Mouse (Mus musculus) liver, postnatal 0 days (tissue): ENCODE data around the gene Cyp2t4. TPM values are rescaled to one million over a fixed set of nuclear protein-coding genes. Genes with fewer than 3 reads are reported as not detected.

ENCODE experiments used
- ATAC-seq: fragments of 200-750 bp; cut with Nextera tagmentation; 2 replicates; pipeline ENCODE4 v1.8.0; 2017; ENCODE audit warnings: mild to moderate bottlenecking, moderate library complexity
- DNase-seq: peaks from one replicate; pipeline ENCODE4 v3.0.0-alpha.2; 2016
- H3K27ac ChIP-seq: fragments of 300-500 bp; sonication (generic); 2 replicates; pipeline ENCODE4 v1.5.1; 2014; ENCODE audit warnings: antibody characterized with exemption, moderate library complexity, mild to moderate bottlenecking, low read depth
- H3K27me3 ChIP-seq: fragments of 300-500 bp; sonication (generic); 2 replicates; pipeline ENCODE4 v1.6.1; 2014; ENCODE audit warnings: low read length, control low read depth, mixed read lengths; ENCODE audit not compliant: insufficient read depth
- H3K36me3 ChIP-seq: fragments of 300-500 bp; sonication (generic); replicated peaks from 2 replicates; pipeline ENCODE4 v1.6.1; 2014; ENCODE audit warnings: mild to moderate bottlenecking, control low read depth, low read length, moderate library complexity, mixed read lengths; ENCODE audit not compliant: insufficient read depth
- H3K4me1 ChIP-seq: fragments of 300-500 bp; sonication (generic); 2 replicates; pipeline ENCODE4 v1.6.1; 2014; ENCODE audit warnings: antibody characterized with exemption, mild to moderate bottlenecking, control low read depth; ENCODE audit not compliant: insufficient read depth
- H3K4me2 ChIP-seq: fragments of 300-500 bp; sonication (generic); 2 replicates; pipeline ENCODE4 v1.6.1; 2014; ENCODE audit warnings: low read depth, mild to moderate bottlenecking, low read length, moderate library complexity, mixed read lengths
- H3K4me3 ChIP-seq: fragments of 300-500 bp; sonication (generic); 2 replicates; pipeline ENCODE4 v1.5.1; 2014; ENCODE audit warnings: low read depth, low read length
- H3K9ac ChIP-seq: fragments of 300-500 bp; sonication (generic); replicated peaks from 2 replicates; pipeline ENCODE4 v1.6.1; 2014; ENCODE audit warnings: mild to moderate bottlenecking, moderate library complexity
- H3K9me3 ChIP-seq: fragments of 300-500 bp; sonication (generic); 2 replicates; pipeline ENCODE4 v1.6.1; 2016; ENCODE audit warnings: mild to moderate bottlenecking, control low read depth, low read length, mixed read lengths
- CTCF ChIP-seq: sonication (generic); IDR thresholded peaks from 2 replicates; pipeline ENCODE4 v1.5.1; 2016; ENCODE audit warnings: antibody characterized with exemption, low read depth
- EP300 ChIP-seq: IDR thresholded peaks from 2 replicates; pipeline ENCODE4 v1.6.1; 2016; ENCODE audit warnings: antibody characterized with exemption, low read depth, mild to moderate bottlenecking
- WGBS: fragments of 180-500 bp; shearing (Covaris S2); extraction: QIAGEN DNeasy Blood & Tissue Kit; methylation state at CpG from one replicate; pipeline ENCODE4 v1.1.7; 2014; ENCODE audit not compliant: insufficient replicate concordance; 5-methylcytosine and 5-hydroxymethylcytosine counted together
- microRNA counts: library from miRNA; unstranded; fragments of <30 nt; microRNA quantifications from one replicate; lab custom pipeline; 2015
- microRNA-seq: library from miRNA; unstranded; fragments of <30 nt; microRNA quantifications from one replicate; pipeline ENCODE4, GENCODE M21; 2016
- polyA plus RNA-seq: library from polyadenylated mRNA; unstranded; fragments of >200 nt; fragmentation: Nextera tagmentation; extraction: Ambion mirVana; gene quantifications from 2 replicates; pipeline ENCODE4 v1.2.1, GENCODE M21; 2015

Gene Cyp2t4
- polyA plus RNA-seq, 1 experiment from 2014 or later = not detected

GRCm38 (mm10) chr7:27195681-27196611 lies 42.4 kb downstream of the Cyp2t4 start, which contains the start of the genes BC024978 and Snrpa:
TSS of gene BC024978 (plus strand) at chr7:27195781.
TSS of gene Snrpa (minus strand) at chr7:27196271.
- WGBS = under 1% methylated on average over 64 of the region's 64 CpGs
- ATAC-seq (peak; percentile 98), DNase-seq (peak; percentile 94)
- H3K36me3 ChIP-seq = peaks cover 35% of the 10 kb centered on the region
- H3K4me3 ChIP-seq = peak within 1 kb of the TSS; percentile 73
- H3K9me3 ChIP-seq = no peaks in the 10 kb centered on the region
- peaks cover 18% of the 10 kb centered on the region for H3K4me1 ChIP-seq
- peak within 1 kb of the TSS; percentile 79 for H3K4me2 ChIP-seq
- H3K27me3 ChIP-seq = no peaks in the 10 kb centered on the region
- peak within 1 kb of the TSS; percentile 99 for H3K27ac ChIP-seq
- peak within 1 kb of the TSS; percentile 82 for H3K9ac ChIP-seq
- no peak for TF ChIP-seq CTCF
- peak; percentile 73 for TF ChIP-seq EP300

GRCm38 (mm10) chr7:27197136-27197535 lies 43.6 kb downstream of the Cyp2t4 start:
- TF ChIP-seq CTCF (no peak), EP300 (no peak)
- Histone ChIP-seq H3K4me3 (no peak overlapping the region), H3K9me3 (no peaks in the 10 kb centered on the region), H3K27me3 (no peaks in the 10 kb centered on the region), H3K27ac (0 out of 2 replicates have a peak overlapping the region, but pooled peaks have one; percentile 22), H3K4me2 (no peak overlapping the region), H3K4me1 (peaks cover 18% of the 10 kb centered on the region), H3K36me3 (peaks cover 23% of the 10 kb centered on the region), H3K9ac (no peak overlapping the region)
- WGBS = 78% methylated on average over 3 of the region's 3 CpGs
- DNase-seq (no peak), ATAC-seq (no peak)

GRCm38 (mm10) chr7:27197634-27198033 lies 44.1 kb downstream of the Cyp2t4 start:
- no peaks in the 10 kb centered on the region for H3K27me3 ChIP-seq
- TF ChIP-seq CTCF (no peak), EP300 (no peak)
- no peak overlapping the region for H3K9ac ChIP-seq
- no peaks in the 10 kb centered on the region for H3K9me3 ChIP-seq
- peak overlapping the region; percentile 22; the same call in 1 of the 2 replicates for H3K27ac ChIP-seq
- DNase-seq (no peak), ATAC-seq (no peak)
- WGBS = 80% methylated on average over 8 of the region's 8 CpGs
- H3K4me3 ChIP-seq = no peak overlapping the region
- peaks cover 18% of the 10 kb centered on the region for H3K4me1 ChIP-seq
- H3K4me2 ChIP-seq = no peak overlapping the region
- peaks cover 18% of the 10 kb centered on the region for H3K36me3 ChIP-seq

GRCm38 (mm10) chr7:27198355-27198754 lies 44.8 kb downstream of the Cyp2t4 start:
- no peak for DNase-seq
- no peaks in the 10 kb centered on the region for H3K9me3 ChIP-seq
- no peak for ATAC-seq
- no peak overlapping the region for H3K4me3 ChIP-seq
- H3K27ac ChIP-seq = 0 out of 2 replicates have a peak overlapping the region, but pooled peaks have one; percentile 22
- TF ChIP-seq CTCF (no peak), EP300 (no peak)
- H3K4me2 ChIP-seq = no peak overlapping the region
- H3K27me3 ChIP-seq = no peaks in the 10 kb centered on the region
- H3K4me1 ChIP-seq = peaks cover 18% of the 10 kb centered on the region
- H3K36me3 ChIP-seq = peaks cover 18% of the 10 kb centered on the region
- no peak overlapping the region for H3K9ac ChIP-seq

- ATAC-seq = no peak
- Histone ChIP-seq H3K27ac (no peak overlapping the region), H3K4me3 (no peak overlapping the region), H3K36me3 (peaks cover 16% of the 10 kb centered on the region), H3K9me3 (no peaks in the 10 kb centered on the region), H3K27me3 (no peaks in the 10 kb centered on the region), H3K4me1 (peaks cover 18% of the 10 kb centered on the region), H3K4me2 (no peak overlapping the region), H3K9ac (no peak overlapping the region)
- TF ChIP-seq EP300 = no peak
- no peak for TF ChIP-seq CTCF
- 77% methylated on average over 8 of the region's 8 CpGs for WGBS
- no peak for DNase-seq
These were observed 45.3 kb downstream of the Cyp2t4 start for GRCm38 (mm10) chr7:27198779-27199178.

- DNase-seq = no peak
- H3K27ac ChIP-seq = no peak overlapping the region
- 87% methylated on average over 8 of the region's 8 CpGs for WGBS
- H3K4me1 ChIP-seq = no peaks in the 10 kb centered on the region
- TF ChIP-seq CTCF (no peak), EP300 (no peak)
- ATAC-seq = no peak
- no peaks in the 10 kb centered on the region for H3K27me3 ChIP-seq
- no peak overlapping the region for H3K4me3 ChIP-seq
- H3K4me2 ChIP-seq = no peak overlapping the region
- peaks cover 20% of the 10 kb centered on the region for H3K36me3 ChIP-seq
- H3K9me3 ChIP-seq = no peaks in the 10 kb centered on the region
- H3K9ac ChIP-seq = no peak overlapping the region
These were observed 50.4 kb downstream of the Cyp2t4 start for GRCm38 (mm10) chr7:27203730-27204449.

MicroRNA genes within 50 kb of the gene (microRNA counts, 519-probe panel; counts per million panel counts)
- microRNA mmu-miR-1191 (lab: Ali Mortazavi, UCI) = not detected

Small RNA genes within 50 kb of the gene (microRNA-seq; reads per million reads assigned to microRNA genes)
- gene Mir1191 = 10.5 reads per million, percentile 19 among the genes with 10 or more reads in this experiment
- gene Mir3101 = not detected

Other genes starting within 250 kb of the Cyp2t4 start
- gene Cyp2a22, start 214.3 kb upstream of the Cyp2t4 start, polyA plus RNA-seq = 19.3 and 19.6 TPM in 2 replicates
- gene Cyp2a12, start 124.6 kb upstream of the Cyp2t4 start, polyA plus RNA-seq = 70.2 and 81.9 TPM in 2 replicates
- 59.6 and 67.8 TPM in 2 replicates for gene Cyp2f2, start 33.8 kb upstream of the Cyp2t4 start, polyA plus RNA-seq
- gene Egln2, start 13.1 kb downstream of the Cyp2t4 start, polyA plus RNA-seq = 32.9 and 33.5 TPM in 2 replicates
- 31.5 and 32.7 TPM in 2 replicates for gene Rab4b, start 25.2 kb downstream of the Cyp2t4 start, polyA plus RNA-seq
- gene Gm21983, start 27.4 kb downstream of the Cyp2t4 start, polyA plus RNA-seq = not detected in 2 replicates
- 0.88 and 0.99 TPM in 2 replicates for gene Mia, start 27.4 kb downstream of the Cyp2t4 start, polyA plus RNA-seq
- gene BC024978, start 42.1 kb downstream of the Cyp2t4 start, polyA plus RNA-seq = 1.00 and 1.1 TPM in 2 replicates
- gene Snrpa, start 42.6 kb downstream of the Cyp2t4 start, polyA plus RNA-seq = 39.3 and 44.9 TPM in 2 replicates
- gene Itpkc, start 74.9 kb downstream of the Cyp2t4 start, polyA plus RNA-seq = 1.2 and 1.5 TPM in 2 replicates
- gene Coq8b, start 79.3 kb downstream of the Cyp2t4 start, polyA plus RNA-seq = 20.1 and 23.5 TPM in 2 replicates
- 1.1 and 1.2 TPM in 2 replicates for gene Numbl, start 104.7 kb downstream of the Cyp2t4 start, polyA plus RNA-seq
- 7.2 and 9.2 TPM in 2 replicates for gene Ltbp4, start 184.0 kb downstream of the Cyp2t4 start, polyA plus RNA-seq
- gene Shkbp1, start 202.3 kb downstream of the Cyp2t4 start, polyA plus RNA-seq = 9.5 and 10.9 TPM in 2 replicates
- 1.1 TPM in 1 of 2 replicates, not detected in the other for gene Gm20479, start 203.7 kb downstream of the Cyp2t4 start, polyA plus RNA-seq